Mouse (Mus musculus): Measurements from ENCODE around the gene Alyref.

DNA sequence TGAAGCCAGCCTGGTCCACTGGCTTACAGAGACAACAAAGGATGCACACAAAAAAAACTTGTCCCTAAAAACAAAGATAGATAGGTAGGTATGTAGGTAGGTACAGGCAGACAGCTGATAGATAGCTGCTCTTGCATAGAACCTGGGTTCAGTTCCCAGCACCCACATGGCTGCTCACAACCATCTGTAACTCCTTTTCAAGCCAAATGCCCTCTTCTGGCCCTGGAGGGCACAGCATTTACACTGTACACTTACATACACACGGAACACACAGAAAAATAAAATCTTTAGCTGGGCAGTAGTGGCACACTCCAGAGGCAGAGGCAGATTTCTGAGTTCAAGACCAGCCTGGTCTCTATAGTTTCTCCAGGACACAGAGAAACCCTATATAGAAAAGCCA is 14.2 kb downstream of the Alyref start:
- TF ChIP-seq CTCF (IDR thresholded peaks at IDR 0.05; ENCODE audit: control insufficient read depth, insufficient read depth, insufficient read length) (no peak), MAX (IDR thresholded peaks at IDR 0.05) (no peak), USF1 (IDR thresholded peaks at IDR 0.05; ENCODE audit: low read depth) (no peak), MYOD1 (IDR thresholded peaks at IDR 0.05; ENCODE audit: control insufficient read depth, insufficient read length, low read depth) (no peak), MYOG (IDR thresholded peaks at IDR 0.05; ENCODE audit: control insufficient read depth, extremely low read depth, insufficient read length) (no peak), CEBPB (IDR thresholded peaks at IDR 0.05; ENCODE audit: low read depth) (no peak), FOSL1 (IDR thresholded peaks at IDR 0.05; ENCODE audit: insufficient read depth, low read length, poor library complexity, severe bottlenecking) (no peak)
